Mouse (Mus musculus) cortical plate, adult 2 months (tissue): ENCODE results near the gene Olfr45.

Experiments used
- CTCF ChIP-seq: fragments of 200-500 bp; IDR thresholded peaks from 2 replicates; pipeline ENCODE4 v1.5.1; 2011; ENCODE audit warnings: mild to moderate bottlenecking, control low read depth, low read length; ENCODE audit not compliant: insufficient read depth; ENCODE audit errors: extremely low read depth
- POLR2A ChIP-seq: fragments of 200-500 bp; IDR thresholded peaks from 2 replicates; pipeline ENCODE4 v1.6.1; 2011; ENCODE audit warnings: mild to moderate bottlenecking, low read length, control low read depth; ENCODE audit not compliant: insufficient read depth; ENCODE audit errors: extremely low read depth

DNA sequence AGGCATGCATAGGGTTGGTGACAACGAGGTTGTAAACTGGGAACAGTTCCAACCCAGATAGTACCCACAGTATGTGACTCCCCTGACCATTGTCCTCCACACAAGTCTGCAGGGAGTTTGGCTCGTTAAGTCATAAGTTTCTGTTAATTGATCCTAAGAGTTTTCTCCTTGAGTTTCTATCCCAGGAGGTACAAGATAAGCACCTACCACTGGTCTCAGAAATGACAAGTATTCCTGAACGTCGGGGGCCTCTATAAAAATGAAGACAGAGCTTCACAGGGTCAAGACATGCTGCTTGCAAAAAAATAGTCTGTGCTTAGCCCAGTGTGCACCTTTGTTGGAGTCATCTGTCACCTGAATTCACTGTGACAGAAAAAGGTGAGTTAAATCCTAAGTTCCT, 22.1 kb upstream of the Olfr45 start, which contains the start of gene Olfr539:
- no peak for TF ChIP-seq POLR2A
- no peak for TF ChIP-seq CTCF
